Mouse (Mus musculus): ENCODE measurements around the gene Upp2. TPM values are rescaled to one million over a fixed set of nuclear protein-coding genes. Genes with fewer than 3 reads are reported as not detected.

Upp2 gene
- polyA plus RNA-seq, 1 experiment from 2014 or later = 5.9 TPM

- Histone ChIP-seq H3K36me3 (ENCODE audit: control insufficient read depth, insufficient read depth, low read length) (no peaks in the 10 kb centered on the region), H3K4me1 (ENCODE audit: control insufficient read depth, insufficient read depth, low read length) (no peaks in the 10 kb centered on the region), H3K9ac (ENCODE audit: low read depth, low read length) (no peak overlapping the region), H3K4me2 (replicated peaks; ENCODE audit: low read depth, low read length) (no peak overlapping the region), H3K9me3 (ENCODE audit: control insufficient read depth, low read length) (no peaks in the 10 kb centered on the region), H3K27me3 (ENCODE audit: control insufficient read depth, insufficient read depth, low read length) (no peaks in the 10 kb centered on the region), H3K4me3 (ENCODE audit: low read length) (no peak overlapping the region), H3K27ac (ENCODE audit: low read depth, low read length) (no peak overlapping the region)
- no peak for ATAC-seq (ENCODE audit: low FRiP score, low TSS enrichment)
- 97% methylated on average over 6 of the region's 6 CpGs for WGBS
Measured at GRCm38 (mm10) chr2:58544368-58544767, 22.7 kb upstream of the Upp2 start.

- no peak overlapping the region for H3K4me2 ChIP-seq (replicated peaks; ENCODE audit: low read depth, low read length)
- H3K4me3 ChIP-seq (ENCODE audit: low read length) = no peak overlapping the region
- H3K27ac ChIP-seq (ENCODE audit: low read depth, low read length) = no peak overlapping the region
- WGBS = 75% methylated on average over 7 of the region's 7 CpGs
- ATAC-seq (ENCODE audit: low FRiP score, low TSS enrichment) = no peak
- no peaks in the 10 kb centered on the region for H3K36me3 ChIP-seq (ENCODE audit: control insufficient read depth, insufficient read depth, low read length)
- H3K27me3 ChIP-seq (ENCODE audit: control insufficient read depth, insufficient read depth, low read length) = no peaks in the 10 kb centered on the region
- H3K9ac ChIP-seq (ENCODE audit: low read depth, low read length) = no peak overlapping the region
- peaks cover 14% of the 10 kb centered on the region for H3K4me1 ChIP-seq (ENCODE audit: control insufficient read depth, insufficient read depth, low read length)
- H3K9me3 ChIP-seq (ENCODE audit: control insufficient read depth, low read length) = no peaks in the 10 kb centered on the region
Measured at GRCm38 (mm10) chr2:58546264-58546663, 20.8 kb upstream of the Upp2 start.

- Histone ChIP-seq H3K9me3 (ENCODE audit: control insufficient read depth, low read length) (no peaks in the 10 kb centered on the region), H3K4me3 (ENCODE audit: low read length) (no peak overlapping the region), H3K27me3 (ENCODE audit: control insufficient read depth, insufficient read depth, low read length) (no peaks in the 10 kb centered on the region), H3K4me2 (replicated peaks; ENCODE audit: low read depth, low read length) (no peak overlapping the region), H3K36me3 (ENCODE audit: control insufficient read depth, insufficient read depth, low read length) (no peaks in the 10 kb centered on the region), H3K27ac (ENCODE audit: low read depth, low read length) (no peak overlapping the region), H3K4me1 (ENCODE audit: control insufficient read depth, insufficient read depth, low read length) (peaks cover 33% of the 10 kb centered on the region), H3K9ac (ENCODE audit: low read depth, low read length) (no peak overlapping the region)
- WGBS = 46% methylated on average over 7 of the region's 7 CpGs
- no peak for ATAC-seq (ENCODE audit: low FRiP score, low TSS enrichment)
Measured at GRCm38 (mm10) chr2:58548943-58549342, 18.2 kb upstream of the Upp2 start.

- WGBS = 48% methylated on average over 6 of the region's 6 CpGs
- Histone ChIP-seq H3K27ac (ENCODE audit: low read depth, low read length) (no peak overlapping the region), H3K36me3 (ENCODE audit: control insufficient read depth, insufficient read depth, low read length) (no peaks in the 10 kb centered on the region), H3K4me3 (ENCODE audit: low read length) (no peak overlapping the region), H3K4me1 (ENCODE audit: control insufficient read depth, insufficient read depth, low read length) (peaks cover 37% of the 10 kb centered on the region), H3K4me2 (replicated peaks; ENCODE audit: low read depth, low read length) (no peak overlapping the region), H3K9me3 (ENCODE audit: control insufficient read depth, low read length) (no peaks in the 10 kb centered on the region), H3K9ac (ENCODE audit: low read depth, low read length) (no peak overlapping the region), H3K27me3 (ENCODE audit: control insufficient read depth, insufficient read depth, low read length) (no peaks in the 10 kb centered on the region)
- ATAC-seq (ENCODE audit: low FRiP score, low TSS enrichment) = no peak; the same call in 1 of the 2 replicates
Measured at GRCm38 (mm10) chr2:58549960-58550359, 17.1 kb upstream of the Upp2 start.

GRCm38 (mm10) chr2:58550488-58550887 is 16.6 kb upstream of the Upp2 start:
- no peak overlapping the region for H3K27ac ChIP-seq (ENCODE audit: low read depth, low read length)
- no peaks in the 10 kb centered on the region for H3K9me3 ChIP-seq (ENCODE audit: control insufficient read depth, low read length)
- no peak overlapping the region for H3K4me3 ChIP-seq (ENCODE audit: low read length)
- WGBS = 72% methylated on average over 9 of the region's 9 CpGs
- H3K4me2 ChIP-seq (replicated peaks; ENCODE audit: low read depth, low read length) = no peak overlapping the region
- H3K4me1 ChIP-seq (ENCODE audit: control insufficient read depth, insufficient read depth, low read length) = peaks cover 37% of the 10 kb centered on the region
- H3K36me3 ChIP-seq (ENCODE audit: control insufficient read depth, insufficient read depth, low read length) = no peaks in the 10 kb centered on the region
- ATAC-seq (ENCODE audit: low FRiP score, low TSS enrichment) = no peak
- no peaks in the 10 kb centered on the region for H3K27me3 ChIP-seq (ENCODE audit: control insufficient read depth, insufficient read depth, low read length)
- H3K9ac ChIP-seq (ENCODE audit: low read depth, low read length) = no peak overlapping the region

- WGBS = 29% methylated on average over 6 of the region's 6 CpGs
- ATAC-seq (ENCODE audit: low FRiP score, low TSS enrichment) = peak; percentile 34; the same call in 1 of the 2 replicates
- Histone ChIP-seq H3K36me3 (ENCODE audit: control insufficient read depth, insufficient read depth, low read length) (no peaks in the 10 kb centered on the region), H3K4me1 (ENCODE audit: control insufficient read depth, insufficient read depth, low read length) (peaks cover 37% of the 10 kb centered on the region), H3K27me3 (ENCODE audit: control insufficient read depth, insufficient read depth, low read length) (no peaks in the 10 kb centered on the region), H3K4me3 (ENCODE audit: low read length) (no peak overlapping the region), H3K4me2 (replicated peaks; ENCODE audit: low read depth, low read length) (no peak overlapping the region), H3K27ac (ENCODE audit: low read depth, low read length) (no peak overlapping the region), H3K9ac (ENCODE audit: low read depth, low read length) (no peak overlapping the region), H3K9me3 (ENCODE audit: control insufficient read depth, low read length) (no peaks in the 10 kb centered on the region)
Measured at GRCm38 (mm10) chr2:58551866-58552265, 15.2 kb upstream of the Upp2 start.

- Histone ChIP-seq H3K36me3 (ENCODE audit: control insufficient read depth, insufficient read depth, low read length) (no peaks in the 10 kb centered on the region), H3K9me3 (ENCODE audit: control insufficient read depth, low read length) (no peaks in the 10 kb centered on the region), H3K4me3 (ENCODE audit: low read length) (no peak overlapping the region), H3K9ac (ENCODE audit: low read depth, low read length) (no peak overlapping the region), H3K4me2 (replicated peaks; ENCODE audit: low read depth, low read length) (no peak overlapping the region), H3K27ac (ENCODE audit: low read depth, low read length) (no peak overlapping the region), H3K27me3 (ENCODE audit: control insufficient read depth, insufficient read depth, low read length) (no peaks in the 10 kb centered on the region), H3K4me1 (ENCODE audit: control insufficient read depth, insufficient read depth, low read length) (peaks cover 37% of the 10 kb centered on the region)
- WGBS = 48% methylated on average over 3 of the region's 3 CpGs
- ATAC-seq (ENCODE audit: low FRiP score, low TSS enrichment) = no peak
Measured at GRCm38 (mm10) chr2:58552296-58552695, 14.8 kb upstream of the Upp2 start.

- ATAC-seq (ENCODE audit: low FRiP score, low TSS enrichment) = no peak
- 66% methylated on average over 9 of the region's 9 CpGs for WGBS
Measured at GRCm38 (mm10) chr2:58557045-58557845, 9.9 kb upstream of the Upp2 start.

GRCm38 (mm10) chr2:58562137-58562536 is 5.0 kb upstream of the Upp2 start:
- Histone ChIP-seq H3K27me3 (ENCODE audit: control insufficient read depth, insufficient read depth, low read length) (no peaks in the 10 kb centered on the region), H3K4me3 (ENCODE audit: low read length) (no peak overlapping the region), H3K9me3 (ENCODE audit: control insufficient read depth, low read length) (no peaks in the 10 kb centered on the region), H3K27ac (ENCODE audit: low read depth, low read length) (no peak overlapping the region), H3K36me3 (ENCODE audit: control insufficient read depth, insufficient read depth, low read length) (no peaks in the 10 kb centered on the region), H3K4me1 (ENCODE audit: control insufficient read depth, insufficient read depth, low read length) (peaks cover 18% of the 10 kb centered on the region), H3K9ac (ENCODE audit: low read depth, low read length) (no peak overlapping the region), H3K4me2 (replicated peaks; ENCODE audit: low read depth, low read length) (no peak overlapping the region)
- ATAC-seq (ENCODE audit: low FRiP score, low TSS enrichment) = no peak
- 52% methylated on average over 4 of the region's 4 CpGs for WGBS

More at GRCm38 (mm10) chr2:58557045-58557845, 9.9 kb upstream of the Upp2 start:
- H3K4me3 ChIP-seq (ENCODE audit: low read length) = no peak overlapping the region
- H3K27me3 ChIP-seq (ENCODE audit: control insufficient read depth, insufficient read depth, low read length) = no peaks in the 10 kb centered on the region
- H3K27ac ChIP-seq (ENCODE audit: low read depth, low read length) = no peak overlapping the region
- H3K36me3 ChIP-seq (ENCODE audit: control insufficient read depth, insufficient read depth, low read length) = no peaks in the 10 kb centered on the region
- no peak overlapping the region for H3K4me2 ChIP-seq (replicated peaks; ENCODE audit: low read depth, low read length)
- H3K9me3 ChIP-seq (ENCODE audit: control insufficient read depth, low read length) = no peaks in the 10 kb centered on the region
- H3K4me1 ChIP-seq (ENCODE audit: control insufficient read depth, insufficient read depth, low read length) = peaks cover 18% of the 10 kb centered on the region
- H3K9ac ChIP-seq (ENCODE audit: low read depth, low read length) = no peak overlapping the region
